Mouse (Mus musculus) ES-E14 (cell line): ENCODE measurements at regions not wholly inside any gene's neighbourhood (a gene's known extent, or its start where the extent isn't known, plus 50 kb on each side); places are given as distances from the start of the nearest gene placed in this dataset.

Experiments used
- DNase-seq: peaks from one replicate; pipeline ENCODE4 v3.0.0-alpha.2; 2013; ENCODE audit warnings: low read depth, low spot score
- H3K27ac ChIP-seq: 2 replicates; pipeline ENCODE4 v1.5.1; 2012; ENCODE audit warnings: low read depth, mild to moderate bottlenecking, low read length, moderate library complexity, mixed read lengths; ENCODE audit not compliant: poor library complexity, insufficient read depth, severe bottlenecking
- H3K36me3 ChIP-seq: 2 replicates; pipeline ENCODE4 v1.6.1; 2012; ENCODE audit warnings: mild to moderate bottlenecking, low read length, moderate library complexity, mixed read lengths; ENCODE audit not compliant: control insufficient read depth, poor library complexity, insufficient read depth, severe bottlenecking
- H3K4me1 ChIP-seq, 2 experiments: fragments of 150-350 bp in 1 of 2; sonication (generic) in 1 of 2; 2 replicates each; pipeline ENCODE4 v1.6.1; 2012; ENCODE audit warnings: low read length in 2 of 2, mild to moderate bottlenecking in 1 of 2, mixed read lengths in 1 of 2; ENCODE audit not compliant: control insufficient read depth in 2 of 2, insufficient read depth in 2 of 2, poor library complexity in 1 of 2
- H3K4me3 ChIP-seq, 2 experiments: fragments of 150-350 bp in 1 of 2; sonication (generic) in 1 of 2; 2 replicates each; pipeline ENCODE4 v1.5.1; 2012; ENCODE audit warnings: low read length in 2 of 2, low read depth in 1 of 2, mild to moderate bottlenecking in 1 of 2, mixed read lengths in 1 of 2; ENCODE audit not compliant: insufficient read depth in 1 of 2, poor library complexity in 1 of 2, severe bottlenecking in 1 of 2
- H3K9ac ChIP-seq: 2 replicates; pipeline ENCODE4 v1.6.1; 2012; ENCODE audit warnings: low read depth, mild to moderate bottlenecking, low read length, mixed read lengths; ENCODE audit not compliant: poor library complexity, insufficient read depth, severe bottlenecking
- H3K9me3 ChIP-seq: fragments of 150-350 bp; sonication (generic); 2 replicates; pipeline ENCODE4 v1.6.1; 2012; ENCODE audit warnings: low read depth, mild to moderate bottlenecking, low read length; ENCODE audit not compliant: control insufficient read depth, insufficient read depth
- CHD2 ChIP-seq: IDR thresholded peaks from 2 replicates; pipeline ENCODE4 v1.6.1; 2014; ENCODE audit warnings: mild to moderate bottlenecking, low read depth, low read length, inconsistent platforms
- HCFC1 ChIP-seq: IDR thresholded peaks from 2 replicates; pipeline ENCODE4 v1.6.1; 2012; ENCODE audit warnings: low read length, inconsistent platforms, borderline replicate concordance; ENCODE audit not compliant: insufficient read depth
- MAFK ChIP-seq: IDR thresholded peaks from 2 replicates; pipeline ENCODE4 v1.6.1; 2014; ENCODE audit warnings: mild to moderate bottlenecking, low read depth, low read length, inconsistent platforms; ENCODE audit not compliant: insufficient read depth
- ZC3H11A ChIP-seq: IDR thresholded peaks from 2 replicates; pipeline ENCODE4 v1.6.1; 2012; ENCODE audit warnings: low read depth, mild to moderate bottlenecking, inconsistent platforms, low read length, borderline replicate concordance
- ZNF384 ChIP-seq: IDR thresholded peaks from 2 replicates; pipeline ENCODE4 v1.6.1; 2012; ENCODE audit warnings: low read depth, low read length, inconsistent platforms
- in situ Hi-C, 2 experiments: fragments of 600-800 bp; cut with MboI; formaldehyde crosslinking; loops; one replicate each; pipeline ENCODE4 v1.15.1; 2025; ENCODE audit warnings: low sequenced_read_pairs in 2 of 2, inconsistent platforms in 1 of 2; ENCODE audit not compliant: unreplicated experiment in 2 of 2

DNA sequence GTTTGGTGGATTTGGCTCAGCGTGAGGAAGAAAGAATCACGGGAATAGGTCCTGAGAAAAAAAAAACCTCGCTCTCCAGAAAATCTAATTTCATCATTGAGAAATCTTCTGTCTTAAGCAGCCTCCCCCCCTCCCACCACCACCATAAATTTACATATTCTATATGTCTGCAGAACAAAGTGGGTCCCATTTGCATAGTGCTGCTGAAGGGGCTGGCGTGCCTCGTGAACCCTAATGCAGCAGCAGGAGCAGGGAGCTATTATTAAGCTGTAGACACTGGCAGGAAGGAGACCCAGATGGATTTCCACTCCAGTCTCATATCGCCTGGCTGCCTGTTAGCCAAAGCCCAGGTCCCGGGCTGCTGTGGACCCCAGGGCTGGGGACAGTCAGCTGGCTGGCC, 179.6 kb downstream of the Gm26897 start:
- DNase-seq: no peak
- Histone ChIP-seq H3K4me3 (no peak overlapping the region), H3K36me3 (no peaks in the 10 kb centered on the region), H3K4me1 (0 out of 4 replicates have a peak, but pooled peaks cover 0 to 2% of the 10 kb centered on the region in 2 experiments), H3K9me3 (no peaks in the 10 kb centered on the region), H3K9ac (no peak overlapping the region), H3K27ac (no peak overlapping the region)
- in situ Hi-C loops: no loop called here
- TF ChIP-seq HCFC1: no peak
- no peak for TF ChIP-seq MAFK
- TF ChIP-seq ZNF384: no peak
- no peak for TF ChIP-seq ZC3H11A
- no peak for TF ChIP-seq CHD2

DNA sequence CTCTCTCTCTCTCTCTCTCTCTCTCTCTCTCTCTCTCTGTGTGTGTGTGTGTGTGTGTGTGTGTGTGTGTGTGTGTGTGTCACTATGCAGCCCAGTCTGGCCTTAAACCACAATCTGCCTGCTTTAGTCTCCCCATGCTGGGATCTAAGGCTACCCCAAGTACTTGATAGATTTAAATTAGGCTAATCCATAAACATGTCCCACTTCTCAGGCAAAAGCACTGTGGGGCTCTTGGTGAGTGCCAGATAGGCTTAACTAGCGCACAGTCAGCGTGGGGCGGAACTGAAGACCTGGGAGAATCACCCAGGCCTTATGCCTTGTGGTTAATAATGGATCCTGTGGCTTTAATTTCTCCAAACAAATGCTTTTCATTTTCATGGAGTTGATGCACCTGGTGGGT, 180.6 kb downstream of the Gm26897 start:
- in situ Hi-C loops: no loop called here
- H3K4me3 ChIP-seq: no peak overlapping the region
- TF ChIP-seq ZNF384: no peak
- no peak overlapping the region for H3K9ac ChIP-seq
- DNase-seq: no peak
- H3K36me3 ChIP-seq: no peaks in the 10 kb centered on the region
- peaks cover 0 to 2% of the 10 kb centered on the region in 2 experiments; a peak in 1 of 4 replicates for H3K4me1 ChIP-seq
- no peak overlapping the region for H3K27ac ChIP-seq
- no peaks in the 10 kb centered on the region for H3K9me3 ChIP-seq

DNA sequence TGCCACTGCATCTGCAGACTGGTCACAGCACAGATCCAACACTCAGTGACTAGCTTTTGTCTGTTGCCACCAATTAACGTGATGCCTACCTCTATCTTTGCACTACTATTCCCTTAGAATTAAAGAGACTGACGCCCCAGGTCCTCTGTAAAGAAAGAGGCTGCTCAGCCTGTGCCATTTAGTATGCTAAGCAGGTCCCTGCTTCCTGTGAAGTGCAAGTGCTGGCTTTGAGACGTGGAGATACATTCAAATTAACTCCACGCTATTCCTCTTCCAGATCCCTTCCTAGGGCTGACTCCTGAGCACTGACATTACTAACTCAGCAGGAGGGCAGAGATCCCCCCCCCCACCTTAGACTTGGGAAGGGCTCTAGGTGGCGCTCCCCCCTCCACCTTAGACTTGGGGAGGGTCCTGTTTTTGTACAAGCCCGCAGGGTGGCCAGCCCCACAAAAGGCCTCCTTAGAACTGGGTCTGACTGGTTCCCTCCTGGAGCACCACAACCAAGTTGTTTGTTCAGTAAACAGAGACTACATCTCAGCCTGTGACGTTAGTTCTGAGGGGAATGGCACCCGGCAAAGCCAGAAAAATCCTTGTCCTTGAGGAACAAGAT, 184.0 kb downstream of the Gm26897 start:
- TF ChIP-seq MAFK: no peak
- no peak for TF ChIP-seq CHD2
- TF ChIP-seq HCFC1: no peak
- TF ChIP-seq ZC3H11A: no peak
- no peak for TF ChIP-seq ZNF384
- in situ Hi-C loops: no loop called here
- DNase-seq: no peak
- no peak overlapping the region for H3K9ac ChIP-seq
- peaks cover 0 to 2% of the 10 kb centered on the region in 2 experiments; a peak in 1 of 4 replicates for H3K4me1 ChIP-seq
- H3K4me3 ChIP-seq: no peak overlapping the region
- no peaks in the 10 kb centered on the region for H3K36me3 ChIP-seq
- no peaks in the 10 kb centered on the region for H3K9me3 ChIP-seq
- no peak overlapping the region for H3K27ac ChIP-seq

DNA sequence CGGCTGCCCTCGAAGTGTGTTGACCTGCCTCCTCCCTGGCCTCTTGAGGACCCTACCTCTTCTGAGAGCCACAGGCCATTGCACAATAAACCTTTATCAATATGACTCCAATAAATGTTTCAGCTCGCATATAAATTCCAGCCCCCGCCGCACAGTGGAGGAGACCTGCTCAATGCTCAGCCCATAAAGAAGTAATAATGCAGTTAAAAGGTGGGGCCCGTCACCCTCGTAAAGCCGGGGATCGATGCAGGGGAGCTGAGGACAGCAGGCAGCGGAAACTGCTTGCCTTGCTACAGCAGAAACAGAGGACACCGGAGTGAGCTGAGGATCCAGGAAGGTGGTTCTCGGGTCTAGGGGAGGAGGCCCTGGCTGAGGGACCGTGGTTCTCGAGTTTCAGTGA, 185.2 kb downstream of the Gm26897 start:
- Histone ChIP-seq H3K27ac (no peak overlapping the region), H3K4me1 (peaks cover 0 to 4% of the 10 kb centered on the region in 2 experiments; a peak in 1 of 4 replicates), H3K4me3 (no peak overlapping the region), H3K36me3 (no peaks in the 10 kb centered on the region), H3K9ac (no peak overlapping the region), H3K9me3 (no peaks in the 10 kb centered on the region)
- DNase-seq: no peak
- in situ Hi-C loops: no loop called here
- no peak for TF ChIP-seq HCFC1
- TF ChIP-seq ZNF384: no peak
- no peak for TF ChIP-seq CHD2
- no peak for TF ChIP-seq MAFK
- TF ChIP-seq ZC3H11A: no peak
